Mouse (Mus musculus) lung, embryonic 16.5 days (tissue): ENCODE data around the gene Hoxa11. TPM values are rescaled to one million over a fixed set of nuclear protein-coding genes. Genes with fewer than 3 reads are reported as not detected.

Experiments
- ATAC-seq: fragments of 200-750 bp; cut with Nextera tagmentation; 2 replicates; pipeline ENCODE4 v1.8.0; 2017; ENCODE audit warnings: low read depth, mild to moderate bottlenecking, moderate library complexity
- H3K27ac ChIP-seq: fragments of 300-500 bp; sonication (generic); 2 replicates; pipeline ENCODE4 v1.5.1; 2014; ENCODE audit warnings: mild to moderate bottlenecking, control low read depth, low read length
- H3K27me3 ChIP-seq: fragments of 300-500 bp; sonication (generic); 2 replicates; pipeline ENCODE4 v1.6.1; 2014; ENCODE audit warnings: low read depth, low read length, mixed read lengths; ENCODE audit not compliant: control insufficient read depth, insufficient read depth
- H3K36me3 ChIP-seq: fragments of 300-500 bp; sonication (generic); 2 replicates; pipeline ENCODE4 v1.6.1; 2014; ENCODE audit warnings: low read length; ENCODE audit not compliant: control insufficient read depth, insufficient read depth
- H3K4me1 ChIP-seq: fragments of 300-500 bp; sonication (generic); replicated peaks from 2 replicates; pipeline ENCODE4 v1.6.1; 2014; ENCODE audit warnings: low read length, mixed read lengths; ENCODE audit not compliant: control insufficient read depth, insufficient read depth
- H3K4me2 ChIP-seq: fragments of 300-500 bp; sonication (generic); 2 replicates; pipeline ENCODE4 v1.6.1; 2014; ENCODE audit warnings: low read depth, low read length, control low read depth
- H3K4me3 ChIP-seq: fragments of 300-500 bp; sonication (generic); 2 replicates; pipeline ENCODE4 v1.5.1; 2014; ENCODE audit warnings: mild to moderate bottlenecking, low read length, control low read depth
- H3K9ac ChIP-seq: fragments of 300-500 bp; sonication (generic); 2 replicates; pipeline ENCODE4 v1.6.1; 2014; ENCODE audit warnings: low read length, control low read depth
- H3K9me3 ChIP-seq: fragments of 300-500 bp; sonication (generic); 2 replicates; pipeline ENCODE4 v1.6.1; 2016; ENCODE audit warnings: low read length; ENCODE audit not compliant: control insufficient read depth
- WGBS: fragments of 180-500 bp; shearing (Covaris S2); extraction: QIAGEN DNeasy Blood & Tissue Kit; methylation state at CpG from one replicate; pipeline ENCODE4 v1.1.7; 2014; 5-methylcytosine and 5-hydroxymethylcytosine counted together
- polyA plus RNA-seq: library from polyadenylated mRNA; unstranded; fragments of >200 nt; fragmentation: Nextera tagmentation; extraction: Ambion mirVana; gene quantifications from 2 replicates; pipeline ENCODE4 v1.2.1, GENCODE M21; 2015

The Hoxa11 gene
- polyA plus RNA-seq, 1 experiment from 2014 or later, result not detected

- no peaks in the 10 kb centered on the region for H3K9me3 ChIP-seq
- H3K27ac ChIP-seq, result no peak overlapping the region
- H3K27me3 ChIP-seq, result peaks cover 92% of the 10 kb centered on the region
- H3K4me2 ChIP-seq, result no peak overlapping the region
- H3K36me3 ChIP-seq, result no peaks in the 10 kb centered on the region
- no peak for ATAC-seq
- peaks cover 7% of the 10 kb centered on the region for H3K4me1 ChIP-seq
- WGBS, result 2% methylated on average over 36 of the region's 36 CpGs
- peak overlapping the region; percentile 19; the same call in 1 of the 2 replicates for H3K4me3 ChIP-seq
- H3K9ac ChIP-seq, result no peak overlapping the region
Observed at GRCm38 (mm10) chr6:52224895-52225611, 20.6 kb downstream of the Hoxa11 start.

GRCm38 (mm10) chr6:52223939-52224760 lies 21.5 kb downstream of the Hoxa11 start:
- H3K4me3 ChIP-seq, result no peak overlapping the region
- no peak for ATAC-seq
- peaks cover 92% of the 10 kb centered on the region for H3K27me3 ChIP-seq
- H3K36me3 ChIP-seq, result no peaks in the 10 kb centered on the region
- no peak overlapping the region for H3K9ac ChIP-seq
- WGBS, result 17% methylated on average over 24 of the region's 24 CpGs
- no peak overlapping the region for H3K4me2 ChIP-seq
- no peak overlapping the region for H3K27ac ChIP-seq
- no peaks in the 10 kb centered on the region for H3K9me3 ChIP-seq
- H3K4me1 ChIP-seq, result peaks cover 7% of the 10 kb centered on the region

- H3K27me3 ChIP-seq, result peaks cover 95% of the 10 kb centered on the region
Observed at GRCm38 (mm10) chr6:52222729-52223128, 22.9 kb downstream of the Hoxa11 start.

GRCm38 (mm10) chr6:52221993-52222685 lies 23.5 kb downstream of the Hoxa11 start:
- peak overlapping the region; percentile 30; the same call in 1 of the 2 replicates for H3K9ac ChIP-seq
- ATAC-seq, result no peak
- H3K27me3 ChIP-seq, result peaks cover 93% of the 10 kb centered on the region
- H3K36me3 ChIP-seq, result no peaks in the 10 kb centered on the region
- H3K9me3 ChIP-seq, result no peaks in the 10 kb centered on the region
- no peak overlapping the region for H3K27ac ChIP-seq
- H3K4me3 ChIP-seq, result peak overlapping the region; percentile 69
- peak overlapping the region; percentile 97 for H3K4me2 ChIP-seq
- H3K4me1 ChIP-seq, result peaks cover 12% of the 10 kb centered on the region
- 22% methylated on average over 21 of the region's 21 CpGs for WGBS

More at GRCm38 (mm10) chr6:52222729-52223128, 22.9 kb downstream of the Hoxa11 start:
- H3K9ac ChIP-seq, result no peak overlapping the region
- 42% methylated on average over 13 of the region's 13 CpGs for WGBS
- no peaks in the 10 kb centered on the region for H3K9me3 ChIP-seq
- no peak overlapping the region for H3K4me3 ChIP-seq
- no peak for ATAC-seq
- H3K36me3 ChIP-seq, result no peaks in the 10 kb centered on the region
- H3K4me2 ChIP-seq, result no peak overlapping the region
- H3K4me1 ChIP-seq, result peaks cover 8% of the 10 kb centered on the region
- H3K27ac ChIP-seq, result no peak overlapping the region

GRCm38 (mm10) chr6:52221337-52221992 lies 24.1 kb downstream of the Hoxa11 start, which contains the start of gene Hoxa7:
Gene Hoxa7 (minus strand): TSS chr6:52221854.
- no peak within 1 kb of the TSS; the same call in 1 of the 2 replicates for H3K27ac ChIP-seq
- peak within 1 kb of the TSS; percentile 79 for H3K9ac ChIP-seq
- H3K4me3 ChIP-seq, result peak within 1 kb of the TSS; percentile 69
- H3K4me2 ChIP-seq, result peak within 1 kb of the TSS; percentile 97
- peak; percentile 59 for ATAC-seq
- peaks cover 93% of the 10 kb centered on the region for H3K27me3 ChIP-seq
- H3K36me3 ChIP-seq, result no peaks in the 10 kb centered on the region
- H3K9me3 ChIP-seq, result no peaks in the 10 kb centered on the region
- WGBS, result 2% methylated on average over 46 of the region's 46 CpGs
- H3K4me1 ChIP-seq, result peaks cover 17% of the 10 kb centered on the region

- Histone ChIP-seq H3K36me3 (no peaks in the 10 kb centered on the region), H3K9me3 (no peaks in the 10 kb centered on the region), H3K9ac (peak overlapping the region; percentile 79), H3K4me3 (peak overlapping the region; percentile 69), H3K27me3 (peaks cover 93% of the 10 kb centered on the region), H3K4me2 (peak overlapping the region; percentile 97), H3K4me1 (peaks cover 14% of the 10 kb centered on the region), H3K27ac (no peak overlapping the region)
- WGBS, result 26% methylated on average over 12 of the region's 12 CpGs
- ATAC-seq, result no peak
Observed at GRCm38 (mm10) chr6:52220865-52221310, 24.7 kb downstream of the Hoxa11 start.

- Histone ChIP-seq H3K4me2 (no peak overlapping the region), H3K27me3 (peaks cover 93% of the 10 kb centered on the region), H3K27ac (no peak overlapping the region), H3K9me3 (no peaks in the 10 kb centered on the region), H3K4me1 (peaks cover 12% of the 10 kb centered on the region), H3K4me3 (no peak overlapping the region), H3K9ac (no peak overlapping the region), H3K36me3 (no peaks in the 10 kb centered on the region)
- WGBS, result 50% methylated on average over 32 of the region's 32 CpGs
- ATAC-seq, result no peak
Observed at GRCm38 (mm10) chr6:52220003-52220864, 25.4 kb downstream of the Hoxa11 start.
